Mouse (Mus musculus): ENCODE measurements at regions not wholly inside any gene's neighbourhood (a gene's known extent, or its start where the extent isn't known, plus 50 kb on each side); places are given as distances from the start of the nearest gene placed in this dataset.

DNA sequence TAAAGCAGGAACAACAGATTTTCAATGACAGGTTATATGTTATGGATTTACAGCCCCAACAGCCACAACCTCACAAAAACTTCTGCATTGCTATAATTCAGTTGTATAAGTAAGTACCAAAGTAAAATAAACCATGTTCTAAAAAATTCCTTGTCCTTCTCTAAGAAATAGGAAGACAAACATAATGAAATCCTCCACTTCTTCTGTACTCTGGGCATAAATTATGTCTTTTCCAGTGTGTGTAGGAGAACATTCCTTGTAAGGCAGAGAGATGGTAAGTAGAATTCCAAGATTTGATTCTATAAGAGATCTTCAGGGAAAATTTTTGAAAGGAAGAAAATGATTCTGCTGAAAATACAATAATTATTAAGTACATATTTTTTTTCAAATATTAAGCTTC lies 209.4 kb upstream of the Zc3h12c start:
- no peak for DNase-seq

- DNase-seq: no peak
Measured at GRCm38 (mm10) chr9:52376914-52377313, 208.5 kb upstream of the Zc3h12c start.

- DNase-seq: no peak
Measured at GRCm38 (mm10) chr9:52371296-52371695, 202.9 kb upstream of the Zc3h12c start.

DNA sequence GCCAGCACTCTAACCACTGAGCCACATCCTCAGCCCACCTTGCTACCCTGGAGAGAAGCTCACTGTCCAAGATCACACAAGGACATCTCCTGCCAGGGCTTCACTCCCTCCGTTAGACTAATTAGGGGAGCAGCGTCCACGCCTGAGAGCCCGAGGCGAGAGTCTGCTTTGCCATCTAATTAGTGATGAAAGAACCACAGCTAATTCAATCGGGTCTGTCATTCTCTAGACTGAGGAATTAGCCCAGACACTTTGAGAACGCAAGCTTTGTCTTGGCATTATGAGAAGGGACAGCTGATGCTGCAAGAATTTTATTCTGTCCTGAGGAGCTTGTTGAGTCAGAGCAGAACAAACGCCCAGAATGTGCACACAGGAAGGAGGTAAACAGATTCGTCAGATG lies 200.5 kb upstream of the Zc3h12c start:
- DNase-seq: no peak

- DNase-seq: no peak
Measured at GRCm38 (mm10) chr9:52368080-52368479, 199.7 kb upstream of the Zc3h12c start.

GRCm38 (mm10) chr9:52366046-52366445 lies 197.7 kb upstream of the Zc3h12c start:
- no peak for DNase-seq

- no peak for DNase-seq
Measured at GRCm38 (mm10) chr9:52361599-52361998, 193.2 kb upstream of the Zc3h12c start.

DNA sequence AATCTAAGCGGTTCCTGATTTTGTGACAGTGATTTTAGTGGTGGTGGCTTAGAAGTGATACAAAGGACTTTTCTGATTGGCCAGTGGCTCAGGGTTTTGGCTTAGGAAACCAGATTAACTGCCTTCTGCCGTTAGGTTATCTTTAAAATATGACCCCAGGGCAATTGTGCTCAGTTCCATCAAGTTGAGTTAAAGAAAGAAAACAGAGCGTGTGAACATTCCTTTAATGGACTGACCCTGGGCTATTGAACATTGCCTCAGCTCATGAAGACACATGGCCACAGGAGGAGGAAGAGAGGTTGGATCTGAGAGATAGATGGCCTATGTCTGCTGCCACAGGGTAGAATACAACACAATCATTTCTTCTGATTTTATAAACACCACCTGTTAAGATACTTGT lies 191.0 kb upstream of the Zc3h12c start:
- no peak for DNase-seq

- no peak for DNase-seq
Measured at GRCm38 (mm10) chr9:52356549-52356948, 188.2 kb upstream of the Zc3h12c start.

GRCm38 (mm10) chr9:52355187-52355982 lies 187.0 kb upstream of the Zc3h12c start:
- no peak for DNase-seq

GRCm38 (mm10) chr9:52348536-52349527 lies 180.5 kb upstream of the Zc3h12c start:
- no peak for DNase-seq

DNA sequence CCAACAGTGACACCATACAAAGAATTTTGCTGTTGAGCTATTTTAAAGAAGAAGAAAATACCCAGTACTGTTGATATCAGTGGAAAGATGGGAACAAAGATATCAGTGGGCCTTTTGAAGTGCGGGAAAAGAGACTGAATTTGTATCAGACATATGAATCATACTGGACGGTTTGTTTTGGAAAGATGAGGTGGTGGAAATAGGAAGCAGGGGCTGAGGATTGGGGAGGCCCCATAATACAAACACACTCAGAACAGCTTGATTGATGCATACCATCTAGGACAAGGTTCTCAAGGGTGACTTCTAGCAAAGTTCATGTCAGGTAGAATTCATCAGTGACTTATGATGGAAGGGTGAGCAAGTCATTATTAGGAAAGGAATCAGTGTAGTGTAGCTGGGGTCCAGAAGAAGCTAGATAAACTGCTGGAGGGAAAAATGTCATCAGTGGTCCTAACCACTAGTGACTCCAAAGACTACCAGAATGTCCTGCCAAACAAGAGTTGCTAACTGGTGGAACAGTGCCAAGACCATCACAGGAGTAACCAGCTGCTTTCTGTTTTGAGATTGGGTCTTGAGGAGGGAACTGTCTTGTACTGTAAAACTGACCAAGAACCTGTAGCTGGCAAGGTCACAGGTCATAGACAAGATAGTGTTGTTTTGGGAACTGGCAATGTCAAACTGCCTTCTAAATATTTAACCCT lies 176.0 kb upstream of the Zc3h12c start:
- peak; percentile 47 for DNase-seq

DNA sequence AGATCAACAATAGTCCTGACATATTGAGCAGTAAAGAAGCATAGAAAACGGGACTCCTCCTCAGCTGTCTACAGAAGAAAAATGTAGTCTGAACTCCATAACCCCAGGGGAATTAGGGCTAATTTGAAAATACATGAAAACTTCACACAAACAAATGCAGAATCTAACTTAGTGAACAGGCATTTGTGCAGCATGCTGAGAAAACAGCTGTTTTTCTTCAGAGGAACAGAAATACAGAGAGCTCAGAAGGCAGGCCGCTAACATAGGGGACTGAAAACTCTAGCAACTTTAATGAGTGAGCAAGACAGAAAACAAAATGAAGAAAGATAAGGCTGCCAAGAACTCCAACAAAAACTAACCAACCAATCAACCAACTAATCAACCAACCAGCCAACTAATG lies 172.7 kb upstream of the Zc3h12c start:
- no peak for DNase-seq

GRCm38 (mm10) chr9:52337786-52338322 lies 169.5 kb upstream of the Zc3h12c start:
- no peak for DNase-seq

GRCm38 (mm10) chr9:52334767-52335166 lies 166.4 kb upstream of the Zc3h12c start:
- no peak for DNase-seq

DNA sequence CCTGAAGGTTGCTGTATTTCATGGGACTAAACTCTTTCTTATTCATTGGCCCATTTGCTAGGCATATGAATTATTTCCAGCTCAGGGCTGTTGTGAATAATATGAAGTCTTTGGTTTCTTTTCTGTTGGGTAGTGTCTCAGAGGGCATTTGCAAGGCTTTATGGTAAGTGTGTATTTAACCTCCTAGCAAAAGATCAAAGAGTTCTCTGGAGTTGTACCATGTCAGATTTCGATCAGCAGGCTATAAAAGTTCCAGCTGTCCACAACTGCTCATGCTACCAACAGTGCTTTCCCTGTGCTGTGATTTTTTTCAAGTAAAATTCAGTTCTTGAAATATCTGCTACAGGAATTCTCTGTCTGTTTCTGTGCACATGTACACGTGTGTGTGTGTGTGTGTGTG lies 165.5 kb upstream of the Zc3h12c start:
- no peak for DNase-seq

DNA sequence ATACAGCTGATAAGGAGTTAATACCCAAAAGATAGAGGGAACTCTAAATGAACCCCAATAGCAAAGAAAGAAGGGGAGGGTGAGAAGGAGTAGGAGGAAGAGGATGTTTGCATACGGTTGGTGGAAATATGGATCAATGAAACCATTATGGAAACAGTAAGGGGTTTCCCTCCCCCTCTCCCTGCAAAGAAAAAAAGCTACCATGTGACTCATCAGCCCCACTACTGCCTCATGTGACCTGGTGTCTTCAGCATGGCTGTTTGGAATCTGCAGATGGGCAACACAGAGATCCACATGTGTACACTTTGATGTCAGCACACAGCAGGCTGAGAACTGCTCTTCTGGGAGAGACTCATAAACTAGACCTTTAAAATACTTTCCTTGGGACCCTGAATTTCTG lies 163.4 kb upstream of the Zc3h12c start:
- no peak for DNase-seq

GRCm38 (mm10) chr9:52330652-52331051 lies 162.3 kb upstream of the Zc3h12c start:
- no peak for DNase-seq

- DNase-seq: no peak
Measured at GRCm38 (mm10) chr9:52324347-52324746, 156.0 kb upstream of the Zc3h12c start.

DNA sequence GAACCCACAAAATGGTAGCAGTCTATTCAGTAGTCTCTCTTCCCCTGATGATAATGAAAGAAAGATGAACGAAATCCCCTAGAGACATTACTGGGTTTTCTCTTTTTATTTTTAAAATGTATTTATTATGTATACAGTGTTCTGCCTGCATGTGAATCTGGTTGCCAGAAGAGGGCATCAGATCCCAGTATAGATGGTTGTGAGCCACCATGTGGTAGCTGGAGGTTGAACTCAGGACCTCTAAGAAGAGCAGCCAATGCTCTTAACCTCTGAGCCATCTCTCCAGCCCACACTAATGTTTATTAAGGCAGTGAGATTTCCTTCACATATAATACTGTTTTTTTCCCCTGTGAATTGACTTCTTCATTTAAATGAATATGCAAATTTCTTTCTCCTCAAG lies 155.4 kb upstream of the Zc3h12c start:
- no peak for DNase-seq

DNA sequence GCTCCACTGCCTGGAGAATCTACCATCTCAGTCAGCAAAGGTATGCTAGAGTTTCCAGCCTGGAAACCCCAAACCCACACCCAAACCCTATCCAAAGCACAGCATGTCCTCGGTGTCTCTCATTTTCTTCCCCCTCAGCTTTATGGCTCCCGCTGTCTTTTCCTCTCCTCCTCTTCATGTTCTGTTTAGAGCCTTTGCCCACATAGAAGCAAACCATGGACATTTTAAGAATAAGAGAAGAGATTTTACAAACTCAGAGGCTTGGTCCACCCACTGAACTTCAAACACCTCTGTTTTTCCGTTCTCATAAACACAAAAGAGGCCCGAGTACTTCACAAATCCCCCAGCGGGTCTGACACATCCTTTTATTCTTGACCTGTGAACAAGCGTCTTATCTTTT lies 154.9 kb upstream of the Zc3h12c start:
- no peak for DNase-seq

DNA sequence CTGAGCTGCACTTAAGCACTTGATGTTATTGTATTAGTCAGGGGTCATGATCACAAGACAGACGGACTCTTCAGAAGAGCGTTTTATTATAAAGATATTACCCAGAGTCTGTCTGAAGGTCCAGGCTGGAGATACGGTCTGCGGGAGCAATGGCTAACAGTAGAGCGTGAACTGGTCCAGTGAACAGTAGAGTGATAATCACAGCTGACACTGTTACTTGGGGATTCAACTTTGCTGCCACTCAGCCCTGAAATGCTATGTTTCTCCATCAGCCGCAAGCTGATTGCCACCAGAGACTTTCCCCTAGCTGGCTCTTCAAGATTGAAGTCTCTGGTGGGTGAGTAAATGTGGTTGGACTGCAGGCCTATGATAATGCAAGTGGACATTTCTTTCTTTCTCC lies 133.1 kb upstream of the Zc3h12c start:
- DNase-seq: no peak

GRCm38 (mm10) chr9:52298329-52298728 lies 130.0 kb upstream of the Zc3h12c start:
- DNase-seq: peak; percentile 22
